Mouse (Mus musculus): Measurements from ENCODE around the gene Zfp30. TPM values are rescaled to one million over a fixed set of nuclear protein-coding genes. Genes with fewer than 3 reads are reported as not detected.

The Zfp30 gene
- total RNA-seq, 2 experiments from 2014 or later: 9.8 to 10.9 TPM

DNA sequence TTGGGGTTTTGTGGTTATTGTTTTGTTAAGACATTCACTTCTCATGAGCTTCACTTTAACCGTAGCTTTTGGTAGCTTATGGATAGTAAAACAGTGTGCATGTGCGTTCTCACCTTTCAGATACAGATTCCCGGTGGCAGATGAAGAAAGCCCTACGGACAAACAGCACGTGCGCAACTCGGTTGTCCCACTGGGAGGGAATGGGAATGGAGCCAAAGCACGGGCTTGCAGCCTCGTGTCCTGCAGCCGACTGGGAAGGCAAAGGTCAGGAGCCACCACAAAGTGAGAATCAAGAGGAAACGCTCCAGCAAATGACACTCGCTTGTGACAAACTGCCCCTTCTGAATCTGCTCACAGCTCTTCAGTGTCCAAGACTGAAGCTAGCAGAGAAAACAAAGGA is 44.2 kb downstream of the Zfp30 start:
- no peak for DNase-seq (ENCODE audit: low spot score in 2 of 2)

DNA sequence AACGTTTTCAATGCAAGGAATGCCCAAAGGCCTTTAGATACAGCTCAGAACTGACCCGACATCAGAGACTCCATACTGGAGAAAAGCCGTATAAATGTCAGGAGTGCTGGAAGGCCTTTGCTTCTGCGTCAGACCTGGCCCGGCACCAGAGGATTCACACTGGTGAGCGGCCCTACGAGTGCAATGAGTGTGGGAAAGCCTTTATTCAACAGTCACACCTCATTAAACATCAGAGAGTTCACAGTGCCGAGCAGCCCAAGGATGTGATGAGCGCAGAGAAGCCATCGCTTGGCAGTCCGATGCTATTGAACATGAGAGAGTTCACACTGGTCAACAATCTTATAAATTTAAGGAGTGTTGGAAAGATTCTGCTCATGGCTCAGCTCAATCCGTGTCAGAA is 46.0 kb downstream of the Zfp30 start:
- no peak for DNase-seq (ENCODE audit: low spot score in 2 of 2)

DNA sequence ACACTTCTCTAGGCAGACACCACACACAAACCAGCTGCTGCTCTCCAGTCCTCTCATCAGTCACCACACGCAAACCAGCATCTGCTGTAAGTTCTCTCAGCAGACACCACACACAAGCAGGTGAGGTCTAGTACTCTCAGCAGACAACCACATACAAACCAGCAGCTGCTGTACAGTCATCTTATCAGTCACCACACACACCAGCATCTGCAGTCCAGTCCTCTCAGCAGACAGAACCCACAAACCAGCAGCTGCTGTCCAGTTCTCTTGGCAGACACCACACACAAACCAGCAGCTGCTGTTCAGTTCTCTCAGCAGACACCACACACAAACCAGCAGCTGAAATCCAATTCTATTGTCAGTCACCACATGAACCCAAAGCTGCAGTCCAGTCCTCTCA is 53.0 kb downstream of the Zfp30 start:
- DNase-seq (ENCODE audit: low spot score in 2 of 2): no peak

DNA sequence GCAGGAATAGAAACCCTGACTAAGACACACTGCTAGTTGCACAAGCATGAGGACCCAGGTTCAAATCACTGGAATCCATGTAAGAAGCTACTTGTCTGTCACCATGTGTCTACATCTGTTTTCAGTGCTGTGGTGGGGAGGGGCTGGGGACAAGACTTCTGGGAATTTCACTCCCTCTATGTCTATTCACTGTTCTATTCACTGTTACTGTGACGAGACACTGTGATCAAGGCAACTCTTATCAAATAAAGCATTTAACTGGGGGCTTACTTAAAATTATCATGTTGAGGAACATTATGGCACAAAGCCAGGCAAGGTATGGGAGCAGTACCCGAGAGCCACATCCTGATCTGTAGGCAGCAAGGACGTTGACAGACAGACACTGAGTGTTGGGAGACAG is 55.5 kb downstream of the Zfp30 start:
- DNase-seq (ENCODE audit: low spot score in 2 of 2): no peak

DNA sequence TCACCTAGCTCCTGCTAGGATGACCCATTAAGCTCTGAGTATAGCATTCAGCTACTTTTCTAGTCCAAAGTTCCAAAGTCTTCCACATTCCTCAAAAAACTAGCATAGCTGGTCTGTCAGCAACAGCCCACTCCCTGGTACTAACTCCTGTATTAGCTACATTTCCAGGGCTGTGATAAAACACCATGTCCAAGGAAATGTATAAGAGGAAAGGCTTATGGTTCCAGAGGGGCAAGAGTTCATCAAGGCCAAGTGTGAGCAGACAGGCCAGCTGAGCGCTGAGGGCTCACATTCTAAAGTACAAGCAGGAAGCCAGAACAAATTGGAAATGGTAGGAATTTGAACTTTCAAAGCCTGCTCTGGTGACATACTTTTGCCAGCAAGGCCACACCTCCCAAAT is 58.3 kb downstream of the Zfp30 start:
- DNase-seq (ENCODE audit: low spot score in 2 of 2): no peak

Small RNA genes within 50 kb of the gene (microRNA-seq; reads per million reads assigned to microRNA genes)
- 2.3 to 3.2 reads per million in 2 experiments for gene Mir1964

Other genes starting within 250 kb of the Zfp30 start
- gene Catsperg2, start 57.0 kb upstream of the Zfp30 start, total RNA-seq (2021): under 1 TPM in 1 of 2 experiments, not detected in 1; 0.83 TPM
- 10 to 100 TPM; 15.2 to 17.9 TPM for gene Zfp84, start 15.4 kb upstream of the Zfp30 start, total RNA-seq (2021)
- 10 to 100 TPM; 16.3 to 19.4 TPM for gene Zfp790, start 32.1 kb downstream of the Zfp30 start, total RNA-seq (2021)
- 10 to 100 TPM; 16.5 to 18.0 TPM for gene Zfp940, start 69.7 kb downstream of the Zfp30 start, total RNA-seq (2021)
- gene Zfp420, start 76.0 kb downstream of the Zfp30 start, total RNA-seq (2021): 10 to 100 TPM; 13.5 to 14.8 TPM
- 10 to 100 TPM; 19.9 to 20.1 TPM for gene Zfp27, start 122.6 kb downstream of the Zfp30 start, total RNA-seq (2021)
- gene Zfp383, start 124.2 kb downstream of the Zfp30 start, total RNA-seq (2021): 1 to 10 TPM; 8.2 to 9.4 TPM
- 10 to 100 TPM; 17.3 to 17.8 TPM for gene Zfp74, start 170.1 kb downstream of the Zfp30 start, total RNA-seq (2021)
- gene Zfp568, start 200.0 kb downstream of the Zfp30 start, total RNA-seq (2021): 1 to 10 TPM; 5.1 to 5.3 TPM